Mouse (Mus musculus) lung, embryonic 16.5 days (tissue): Measurements from ENCODE around the gene Atf7. TPM values are rescaled to one million over a fixed set of nuclear protein-coding genes. Genes with fewer than 3 reads are reported as not detected.
"Not testable (repeated sequence)": the region's sequence is repeated elsewhere in the genome, so short reads cannot be mapped to it uniquely, and the experiment has no call there.

Experiments used
- ATAC-seq: fragments of 200-750 bp; cut with Nextera tagmentation; 2 replicates; pipeline ENCODE4 v1.8.0; 2017; ENCODE audit warnings: low read depth, mild to moderate bottlenecking, moderate library complexity
- H3K27ac ChIP-seq: fragments of 300-500 bp; sonication (generic); 2 replicates; pipeline ENCODE4 v1.5.1; 2014; ENCODE audit warnings: mild to moderate bottlenecking, control low read depth, low read length
- H3K27me3 ChIP-seq: fragments of 300-500 bp; sonication (generic); 2 replicates; pipeline ENCODE4 v1.6.1; 2014; ENCODE audit warnings: low read depth, low read length, mixed read lengths; ENCODE audit not compliant: control insufficient read depth, insufficient read depth
- H3K36me3 ChIP-seq: fragments of 300-500 bp; sonication (generic); 2 replicates; pipeline ENCODE4 v1.6.1; 2014; ENCODE audit warnings: low read length; ENCODE audit not compliant: control insufficient read depth, insufficient read depth
- H3K4me1 ChIP-seq: fragments of 300-500 bp; sonication (generic); replicated peaks from 2 replicates; pipeline ENCODE4 v1.6.1; 2014; ENCODE audit warnings: low read length, mixed read lengths; ENCODE audit not compliant: control insufficient read depth, insufficient read depth
- H3K4me2 ChIP-seq: fragments of 300-500 bp; sonication (generic); 2 replicates; pipeline ENCODE4 v1.6.1; 2014; ENCODE audit warnings: low read depth, low read length, control low read depth
- H3K4me3 ChIP-seq: fragments of 300-500 bp; sonication (generic); 2 replicates; pipeline ENCODE4 v1.5.1; 2014; ENCODE audit warnings: mild to moderate bottlenecking, low read length, control low read depth
- H3K9ac ChIP-seq: fragments of 300-500 bp; sonication (generic); 2 replicates; pipeline ENCODE4 v1.6.1; 2014; ENCODE audit warnings: low read length, control low read depth
- H3K9me3 ChIP-seq: fragments of 300-500 bp; sonication (generic); 2 replicates; pipeline ENCODE4 v1.6.1; 2016; ENCODE audit warnings: low read length; ENCODE audit not compliant: control insufficient read depth
- WGBS: fragments of 180-500 bp; shearing (Covaris S2); extraction: QIAGEN DNeasy Blood & Tissue Kit; methylation state at CpG from one replicate; pipeline ENCODE4 v1.1.7; 2014; 5-methylcytosine and 5-hydroxymethylcytosine counted together
- polyA plus RNA-seq: library from polyadenylated mRNA; unstranded; fragments of >200 nt; fragmentation: Nextera tagmentation; extraction: Ambion mirVana; gene quantifications from 2 replicates; pipeline ENCODE4 v1.2.1, GENCODE M21; 2015

The Atf7 gene
- polyA plus RNA-seq, 1 experiment from 2014 or later, result 50.0 TPM

DNA sequence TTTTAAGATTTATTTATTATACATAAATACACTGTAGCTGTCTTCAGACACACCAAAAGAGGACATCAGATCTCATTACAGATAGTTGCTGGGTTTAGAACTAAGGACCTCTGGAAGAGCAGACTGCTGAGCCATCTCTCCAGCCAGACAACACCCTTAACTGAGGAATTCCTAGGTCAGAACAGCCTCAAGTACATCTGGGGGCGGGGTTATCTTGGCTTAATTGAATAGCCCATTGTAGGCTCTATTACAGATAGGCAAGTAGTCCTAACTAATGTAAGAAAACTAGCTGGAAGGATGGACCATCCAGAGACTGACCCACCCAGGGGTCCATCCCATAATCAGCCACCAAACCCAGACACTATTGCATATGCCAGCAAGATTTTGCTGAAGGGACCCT, 16.7 kb downstream of the Atf7 start:
- not testable (repeated sequence) for ATAC-seq, H3K4me1 ChIP-seq, H3K27me3 ChIP-seq, H3K4me3 ChIP-seq, H3K9ac ChIP-seq, H3K36me3 ChIP-seq, H3K27ac ChIP-seq, H3K4me2 ChIP-seq, H3K9me3 ChIP-seq
- WGBS, result 73% methylated on average over 1 of the region's 1 CpGs

DNA sequence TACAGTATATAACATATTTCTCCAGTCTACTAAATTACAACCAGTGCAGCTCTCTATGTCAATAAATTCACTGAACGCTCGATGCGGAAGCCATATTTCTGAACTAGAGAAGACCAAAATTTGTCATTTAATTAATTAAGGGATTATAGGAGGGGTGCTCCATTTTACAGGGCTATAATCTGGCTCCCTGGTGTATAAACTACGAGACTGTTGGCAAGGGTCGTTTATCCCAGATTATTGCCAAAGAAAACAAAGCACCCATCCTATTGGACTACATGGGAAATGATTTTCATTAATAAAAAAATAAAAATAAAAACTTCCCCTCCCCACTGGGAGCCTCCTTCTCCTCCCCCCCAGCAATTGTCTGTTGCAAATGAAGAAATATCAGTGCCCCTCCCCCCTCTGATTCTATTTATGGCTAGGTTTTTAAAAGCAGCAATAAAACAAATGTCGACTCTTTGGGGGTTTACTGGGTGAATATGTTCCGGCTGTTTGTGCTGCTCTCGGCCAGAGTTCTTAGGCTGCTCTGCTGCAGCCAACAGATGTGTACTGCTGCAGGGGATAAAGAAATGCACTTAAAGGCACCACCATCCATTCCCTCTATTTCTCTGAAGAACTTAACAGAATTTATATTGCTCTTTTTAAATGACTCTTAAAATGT, 31.1 kb downstream of the Atf7 start:
- no peaks in the 10 kb centered on the region for H3K9me3 ChIP-seq
- H3K9ac ChIP-seq, result no peak overlapping the region
- H3K4me1 ChIP-seq, result peaks cover 7% of the 10 kb centered on the region
- H3K4me2 ChIP-seq, result peak overlapping the region; percentile 2; the same call in 1 of the 2 replicates
- no peak overlapping the region for H3K4me3 ChIP-seq
- no peaks in the 10 kb centered on the region for H3K36me3 ChIP-seq
- peak; percentile 59 for ATAC-seq
- 65% methylated on average over 8 of the region's 8 CpGs for WGBS
- H3K27me3 ChIP-seq, result no peaks in the 10 kb centered on the region
- no peak overlapping the region for H3K27ac ChIP-seq

DNA sequence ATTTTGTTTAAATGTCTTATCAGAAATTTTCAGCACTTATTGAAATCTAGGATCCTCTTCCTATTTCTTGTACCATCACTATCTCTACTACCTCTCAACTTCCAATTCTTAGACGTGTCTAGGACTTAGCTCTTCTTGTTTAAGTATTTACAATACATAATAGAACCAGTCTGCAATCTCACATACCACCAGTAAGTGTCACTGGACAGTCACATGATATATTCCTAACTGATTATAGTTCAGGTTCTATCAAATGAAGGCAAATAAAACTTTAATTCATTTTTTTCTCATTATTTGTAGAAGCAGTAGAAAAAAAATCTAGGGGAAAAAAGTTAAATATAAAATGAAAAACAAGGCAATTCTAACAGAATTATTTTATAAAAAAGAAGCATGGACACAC, 32.6 kb downstream of the Atf7 start:
- Histone ChIP-seq H3K9me3 (no peaks in the 10 kb centered on the region), H3K36me3 (no peaks in the 10 kb centered on the region), H3K27ac (no peak overlapping the region), H3K4me2 (no peak overlapping the region), H3K27me3 (no peaks in the 10 kb centered on the region), H3K4me3 (no peak overlapping the region), H3K9ac (no peak overlapping the region), H3K4me1 (peaks cover 7% of the 10 kb centered on the region)
- ATAC-seq, result no peak
- WGBS, result 31% methylated on average over 1 of the region's 1 CpGs

DNA sequence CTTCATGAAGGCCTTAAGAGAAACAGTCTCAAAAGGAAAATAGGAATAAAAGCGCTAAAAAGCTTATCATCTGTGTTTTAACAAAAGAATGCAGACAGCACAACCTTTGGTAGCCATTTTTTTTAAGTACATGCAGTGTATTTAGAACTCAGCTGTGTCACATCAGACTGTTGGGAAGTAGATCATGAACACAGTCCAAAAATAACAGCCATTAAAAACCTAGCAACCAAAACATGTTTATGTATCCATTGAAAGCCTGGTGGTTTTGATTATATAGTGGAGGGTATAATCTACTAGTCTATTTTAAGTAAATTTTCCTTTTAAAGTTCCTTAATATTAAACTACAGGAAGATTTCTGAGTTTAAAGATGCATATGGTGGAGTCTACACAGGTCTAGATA, 34.7 kb downstream of the Atf7 start:
- WGBS, result 84% methylated on average over 1 of the region's 1 CpGs
- Histone ChIP-seq H3K27me3 (no peaks in the 10 kb centered on the region), H3K36me3 (no peaks in the 10 kb centered on the region), H3K9ac (no peak overlapping the region), H3K4me1 (peaks cover 7% of the 10 kb centered on the region), H3K4me2 (no peak overlapping the region), H3K4me3 (no peak overlapping the region), H3K9me3 (no peaks in the 10 kb centered on the region), H3K27ac (0 out of 2 replicates have a peak overlapping the region, but pooled peaks have one; percentile 2)
- peak; percentile 51; the same call in 1 of the 2 replicates for ATAC-seq

DNA sequence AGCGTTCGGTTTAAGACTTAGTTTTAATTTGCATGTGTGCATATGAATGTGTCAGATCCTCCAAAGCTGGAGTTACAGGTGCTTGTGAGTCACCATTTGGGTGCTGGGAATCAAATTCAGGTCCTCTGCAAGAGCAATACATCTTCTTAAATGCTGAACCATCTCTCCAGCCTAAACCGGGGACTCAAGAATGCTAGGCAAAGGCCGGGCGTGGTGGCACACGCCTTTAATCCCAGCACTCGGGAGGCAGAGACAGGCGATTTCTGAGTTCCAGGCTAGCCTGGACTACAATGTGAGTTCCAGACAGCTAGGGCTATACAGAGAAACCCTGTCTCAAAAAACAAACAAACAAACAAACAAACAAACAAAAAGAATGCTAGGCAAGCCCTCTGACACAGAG, 35.4 kb downstream of the Atf7 start:
- Histone ChIP-seq H3K9ac (no peak overlapping the region), H3K4me1 (peaks cover 4% of the 10 kb centered on the region), H3K4me2 (no peak overlapping the region), H3K9me3 (no peaks in the 10 kb centered on the region), H3K4me3 (no peak overlapping the region), H3K27me3 (no peaks in the 10 kb centered on the region), H3K36me3 (no peaks in the 10 kb centered on the region), H3K27ac (no peak overlapping the region)
- WGBS, result 94% methylated on average over 8 of the region's 8 CpGs
- no peak for ATAC-seq

DNA sequence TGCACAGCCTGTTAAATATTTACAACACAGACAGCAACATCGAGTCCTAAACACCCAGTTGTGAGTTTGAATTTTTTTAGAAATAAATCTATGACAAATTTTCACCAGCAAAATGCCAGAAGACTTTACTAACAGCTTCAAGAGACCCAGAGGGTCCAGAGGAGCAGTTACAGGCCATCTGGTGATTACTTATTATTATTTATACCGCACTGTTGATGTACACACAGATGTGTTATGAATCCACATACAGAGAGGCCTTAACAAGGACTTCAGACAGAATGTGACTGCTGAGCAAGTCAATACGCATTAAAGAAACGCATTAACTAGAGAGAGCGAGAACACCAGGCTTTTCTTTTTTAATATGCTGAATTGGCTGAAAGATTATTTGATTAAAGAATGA, 39.8 kb downstream of the Atf7 start:
- Histone ChIP-seq H3K27me3 (no peaks in the 10 kb centered on the region), H3K9ac (no peak overlapping the region), H3K4me3 (no peak overlapping the region), H3K4me1 (no peaks in the 10 kb centered on the region), H3K4me2 (no peak overlapping the region), H3K36me3 (no peaks in the 10 kb centered on the region), H3K9me3 (no peaks in the 10 kb centered on the region), H3K27ac (no peak overlapping the region)
- 79% methylated on average over 5 of the region's 5 CpGs for WGBS
- ATAC-seq, result no peak

DNA sequence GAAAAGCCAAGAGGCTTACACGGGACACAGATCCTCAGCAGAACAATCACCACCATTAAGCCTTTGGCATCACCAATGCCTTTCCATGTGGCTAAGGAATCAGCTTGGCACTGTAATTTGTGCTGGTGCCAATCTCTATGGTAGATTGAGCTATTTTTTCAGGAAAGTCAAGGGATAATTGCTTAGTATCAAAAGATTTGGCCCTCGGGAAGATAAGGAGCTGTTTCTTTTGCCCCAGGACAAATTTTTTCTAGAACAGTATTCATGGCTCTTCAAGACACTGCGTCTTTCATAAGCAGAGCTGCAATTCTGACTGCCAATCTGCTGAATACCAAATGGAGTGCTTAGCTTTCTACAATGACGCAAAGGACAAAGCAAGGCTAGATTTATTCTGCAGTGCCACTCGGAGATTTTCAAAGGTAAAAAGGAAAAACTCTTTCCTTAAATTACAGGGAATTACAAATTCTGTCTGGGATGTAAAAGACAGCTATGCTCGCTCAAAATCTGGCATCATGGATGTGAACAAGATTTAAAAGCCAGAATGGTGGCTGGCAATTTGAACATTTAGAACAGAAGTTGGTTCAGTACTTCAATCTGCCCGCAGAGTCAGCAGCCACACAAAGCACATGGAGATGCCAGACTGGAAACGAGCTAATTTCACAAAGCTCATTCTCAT, 41.4 kb downstream of the Atf7 start:
- 70% methylated on average over 8 of the region's 8 CpGs for whole genome bisulfite sequencing
- H3K9ac ChIP-seq, result no peak overlapping the region
- H3K9me3 ChIP-seq, result no peaks in the 10 kb centered on the region

DNA sequence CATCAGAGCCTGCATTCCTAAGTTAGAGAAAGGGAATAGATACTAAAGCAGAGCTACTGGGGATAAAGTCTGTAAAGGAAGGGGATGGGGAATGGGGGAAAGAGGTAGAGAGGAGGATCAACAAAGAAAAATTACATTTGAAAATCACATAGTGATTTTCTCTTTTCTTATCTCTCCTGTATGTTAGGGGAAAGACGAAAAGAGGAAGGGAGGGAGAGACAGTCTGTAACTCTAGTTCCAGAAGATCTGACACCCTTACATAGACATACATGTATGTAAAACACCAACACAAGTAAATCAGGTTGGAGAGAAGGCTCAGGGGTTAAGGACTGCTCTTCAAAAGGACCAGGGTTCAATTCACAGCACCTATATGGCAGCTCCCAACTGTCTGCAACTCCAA, 44.1 kb downstream of the Atf7 start:
- H3K9ac ChIP-seq, result no peak overlapping the region
- WGBS, result 76% methylated on average over 1 of the region's 1 CpGs
- no peaks in the 10 kb centered on the region; the same call in 1 of the 2 replicates for H3K36me3 ChIP-seq
- no peaks in the 10 kb centered on the region for H3K27me3 ChIP-seq
- ATAC-seq, result no peak
- no peaks in the 10 kb centered on the region for H3K9me3 ChIP-seq
- no peak overlapping the region for H3K4me2 ChIP-seq
- no peak overlapping the region for H3K27ac ChIP-seq
- no peak overlapping the region for H3K4me3 ChIP-seq
- H3K4me1 ChIP-seq, result no peaks in the 10 kb centered on the region

More for the DNA sequence above, 41.4 kb downstream of the Atf7 start:
- H3K4me3 ChIP-seq, result no peak overlapping the region
- no peak overlapping the region for H3K27ac ChIP-seq
- no peak overlapping the region for H3K4me2 ChIP-seq
- H3K27me3 ChIP-seq, result no peaks in the 10 kb centered on the region
- ATAC-seq, result no peak
- no peaks in the 10 kb centered on the region for H3K36me3 ChIP-seq
- H3K4me1 ChIP-seq, result no peaks in the 10 kb centered on the region

DNA sequence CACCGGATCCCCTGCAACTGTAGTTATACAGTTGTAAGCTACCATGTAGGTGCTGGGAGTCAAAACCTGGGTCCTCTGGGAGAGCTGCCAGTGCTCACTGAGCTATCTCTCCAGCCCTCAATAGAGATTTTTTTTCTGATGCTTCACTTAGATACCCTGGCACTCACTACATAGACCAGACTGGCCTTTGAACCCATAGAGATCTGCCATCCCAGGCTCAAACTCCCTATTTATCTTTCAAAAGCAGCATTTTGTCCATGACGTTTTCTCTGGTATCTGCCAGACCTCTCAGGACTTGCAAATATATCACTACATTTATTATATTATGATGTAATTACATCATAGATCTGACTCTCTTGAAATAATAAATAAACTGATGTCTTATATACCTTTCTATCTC, 46.9 kb downstream of the Atf7 start:
- ATAC-seq, result no peak
- no peak overlapping the region for H3K4me3 ChIP-seq
- H3K36me3 ChIP-seq, result peaks cover 4% of the 10 kb centered on the region; the same call in 1 of the 2 replicates
- H3K27me3 ChIP-seq, result no peaks in the 10 kb centered on the region
- WGBS, result 82% methylated on average over 2 of the region's 2 CpGs
- H3K27ac ChIP-seq, result no peak overlapping the region
- H3K4me1 ChIP-seq, result no peaks in the 10 kb centered on the region
- H3K9me3 ChIP-seq, result no peaks in the 10 kb centered on the region
- no peak overlapping the region for H3K9ac ChIP-seq
- no peak overlapping the region for H3K4me2 ChIP-seq
